Mouse (Mus musculus) Patski (cell line): ENCODE data around the gene Mrgpre. TPM values are rescaled to one million over a fixed set of nuclear protein-coding genes. Genes with fewer than 3 reads are reported as not detected.

Source experiments
- ATAC-seq: fragments of 100-300 bp; one replicate; pipeline ENCODE4 v1.8.0; 2021
- CTCF ChIA-PET: fragments of 350-600 bp; sonication (Branson Sonifier 250); formaldehyde crosslinking; loops from one replicate; lab custom pipeline; 2022; ENCODE audit warnings: inconsistent platforms; lab: Charles Lee
- POLR2A ChIA-PET: fragments of 350-600 bp; sonication (Branson Sonifier 250); formaldehyde crosslinking; loops from one replicate; lab custom pipeline; 2022; ENCODE audit warnings: antibody characterized with exemption, inconsistent platforms; lab: Charles Lee
- DNase-seq: peaks from one replicate; pipeline ENCODE4 v3.0.0-alpha.2; 2011; ENCODE audit warnings: low read depth, low spot score
- H3K27me3 ChIP-seq: fragments of 371-371 bp; one replicate; pipeline ENCODE4 v1.5.1; 2021
- CTCF ChIP-seq: fragments of 100-300 bp; IDR thresholded peaks from one replicate; pipeline ENCODE4 v1.5.1; 2021
- in situ Hi-C: fragments of 300-500 bp; cut with MboI; formaldehyde crosslinking; loops from 3 replicates; pipeline ENCODE4 v1.11.1; 2018; ENCODE audit warnings: low pct_unique_long_range_greater_than_20kb, mixed read lengths
- polyA plus RNA-seq: library from polyadenylated mRNA; unstranded; gene quantifications from one replicate; pipeline ENCODE4 v1.2.3, GENCODE M21; 2021

Mrgpre gene
- 5.1 TPM for polyA plus RNA-seq

- in situ Hi-C loops: no loop called here
- CTCF ChIA-PET: interaction anchor here (0.7 to 2.7 kb wide), 22 partner anchors 8 to 295 kb away, joined by 3 to 19 read pairs (median 6); no protein-coding TSS in a partner anchor
- POLR2A ChIA-PET: interaction anchor here (1.0 to 1.4 kb wide), 4 partner anchors 12 to 116 kb away, joined by 3 to 5 read pairs (median 4); no protein-coding TSS in a partner anchor
Observed at GRCm38 (mm10) chr7:143783996-143784829, at the start of gene Mrgpre. TSS of gene Mrgpre (minus strand) at chr7:143784500.

GRCm38 (mm10) chr7:143833581-143834190, 49.4 kb upstream of the Mrgpre start:
- no peak for TF ChIP-seq CTCF
- ChIA-PET POLR2A (no interaction called here), CTCF (no interaction called here)
- DNase-seq: no peak
- ATAC-seq: no peak
- in situ Hi-C loops: loop anchor here (10.0 kb wide), 3 partner anchors 141 to 581 kb away; no protein-coding TSS in a partner anchor
- H3K27me3 ChIP-seq: no peaks in the 10 kb centered on the region

More at GRCm38 (mm10) chr7:143783996-143784829, at the start of gene Mrgpre:
- ATAC-seq (peak; percentile 67), DNase-seq (no peak)
- no peak for TF ChIP-seq CTCF
- H3K27me3 ChIP-seq: no peaks in the 10 kb centered on the region

- ChIA-PET CTCF (interaction anchor here (0.9 kb wide), 1 partner anchor 12 kb away, joined by 4 read pairs; no protein-coding TSS in a partner anchor), POLR2A (no interaction called here)
- no peaks in the 10 kb centered on the region for H3K27me3 ChIP-seq
- TF ChIP-seq CTCF: no peak
- in situ Hi-C loops: loop anchor here (10.0 kb wide), 3 partner anchors 142 to 582 kb away; no protein-coding TSS in a partner anchor
- ATAC-seq: no peak
- no peak for DNase-seq
Observed at GRCm38 (mm10) chr7:143832611-143833010, 48.3 kb upstream of the Mrgpre start.

GRCm38 (mm10) chr7:143832196-143832595, 47.9 kb upstream of the Mrgpre start:
- no peak for DNase-seq
- TF ChIP-seq CTCF: no peak
- in situ Hi-C loops: loop anchor here (10.0 kb wide), 3 partner anchors 143 to 583 kb away; no protein-coding TSS in a partner anchor
- CTCF ChIA-PET: interaction anchor here (0.9 kb wide), 1 partner anchor 11 kb away, joined by 4 read pairs; no protein-coding TSS in a partner anchor
- ATAC-seq: no peak
- H3K27me3 ChIP-seq: no peaks in the 10 kb centered on the region
- POLR2A ChIA-PET: no interaction called here

- no peak for DNase-seq
- CTCF ChIA-PET: interaction anchor here (0.9 to 1.6 kb wide), 10 partner anchors 10 to 248 kb away, joined by 3 to 22 read pairs (median 4); no protein-coding TSS in a partner anchor
- no peak for ATAC-seq
- no peaks in the 10 kb centered on the region for H3K27me3 ChIP-seq
- in situ Hi-C loops: loop anchor here (10.0 kb wide), 3 partner anchors 144 to 584 kb away; no protein-coding TSS in a partner anchor
- POLR2A ChIA-PET: interaction anchor here (1.2 kb wide), 2 partner anchors 12 to 45 kb away, joined by 5 read pairs; no protein-coding TSS in a partner anchor
- TF ChIP-seq CTCF: no peak
Observed at GRCm38 (mm10) chr7:143830399-143830798, 46.1 kb upstream of the Mrgpre start.

- peak; percentile 94 for TF ChIP-seq CTCF
- DNase-seq: peak; percentile 83
- peak; percentile 97 for ATAC-seq
- in situ Hi-C loops: loop anchor here (10.0 kb wide), 3 partner anchors 145 to 585 kb away; no protein-coding TSS in a partner anchor
- H3K27me3 ChIP-seq: no peaks in the 10 kb centered on the region
- ChIA-PET CTCF (interaction anchor here (0.8 to 1.6 kb wide), 15 partner anchors 10 to 249 kb away, joined by 3 to 22 read pairs (median 4); no protein-coding TSS in a partner anchor), POLR2A (interaction anchor here (1.2 kb wide), 2 partner anchors 13 to 44 kb away, joined by 5 read pairs; no protein-coding TSS in a partner anchor)
Observed at GRCm38 (mm10) chr7:143829504-143830331, 45.4 kb upstream of the Mrgpre start.

- ChIA-PET CTCF (interaction anchor here (1.0 to 1.4 kb wide), 3 partner anchors 65 to 245 kb away, joined by 3 to 4 read pairs (median 3); no protein-coding TSS in a partner anchor), POLR2A (no interaction called here)
- no peak for ATAC-seq
- no peak for DNase-seq
- H3K27me3 ChIP-seq: no peaks in the 10 kb centered on the region
- in situ Hi-C loops: no loop called here
- no peak for TF ChIP-seq CTCF
Observed at GRCm38 (mm10) chr7:143826985-143827384, 42.7 kb upstream of the Mrgpre start.

- H3K27me3 ChIP-seq: no peaks in the 10 kb centered on the region
- POLR2A ChIA-PET: interaction anchor here (0.7 to 0.9 kb wide), 4 partner anchors 20 to 190 kb away, joined by 3 read pairs; no protein-coding TSS in a partner anchor
- in situ Hi-C loops: loop anchor here (5.0 kb wide), 1 partner anchor 84 kb away; no protein-coding TSS in a partner anchor
- ATAC-seq (no peak), DNase-seq (no peak)
- CTCF ChIA-PET: no interaction called here
- no peak for TF ChIP-seq CTCF
Observed at GRCm38 (mm10) chr7:143823266-143823605, 38.9 kb upstream of the Mrgpre start.
